Mouse (Mus musculus): ENCODE data around the gene Bcl7b. TPM values are rescaled to one million over a fixed set of nuclear protein-coding genes. Genes with fewer than 3 reads are reported as not detected.
A peak's percentile ranks its signal among the peaks of the same experiment; 100 is the strongest.

The Bcl7b gene
- polyA plus RNA-seq, 2 experiments: 20.6 to 46.2 TPM

DNA sequence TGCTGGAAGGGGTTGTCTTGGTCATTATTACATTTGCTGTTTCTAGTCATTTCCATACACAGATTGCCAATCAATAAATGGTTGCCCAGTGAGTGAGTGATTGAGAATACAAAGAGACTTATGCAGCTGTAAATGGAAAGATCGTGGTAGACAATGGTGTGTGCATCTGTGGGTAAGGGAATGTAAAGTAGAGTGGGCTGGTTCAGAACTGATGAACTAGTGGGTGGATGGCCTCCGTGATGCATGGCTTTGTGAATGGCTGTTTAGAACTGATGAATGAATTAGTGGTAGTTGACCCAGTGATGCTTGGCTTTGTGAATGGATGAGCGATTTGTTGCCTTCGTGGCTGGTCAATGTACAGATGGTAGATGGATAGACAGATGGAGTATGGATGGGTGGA is 38.3 kb upstream of the Bcl7b start:
- H3K36me3 ChIP-seq (ENCODE audit: control insufficient read depth, insufficient read depth, low read length): no peaks in the 10 kb centered on the region
- H3K27ac ChIP-seq (replicated peaks; ENCODE audit: low read depth, low read length): no peak overlapping the region
- no peak overlapping the region for H3K4me2 ChIP-seq (replicated peaks; ENCODE audit: low read depth, low read length, severe bottlenecking)
- no peak overlapping the region for H3K9ac ChIP-seq (ENCODE audit: low read depth, low read length, severe bottlenecking)
- DNase-seq (ENCODE audit: low spot score) (no peak), ATAC-seq (ENCODE audit: low FRiP score, low read depth) (no peak)
- H3K9me3 ChIP-seq (ENCODE audit: control insufficient read depth, low read length): no peaks in the 10 kb centered on the region
- H3K4me1 ChIP-seq (ENCODE audit: control insufficient read depth, insufficient read depth, low read length): peaks cover 7% of the 10 kb centered on the region; the same call in 1 of the 2 replicates
- WGBS: 84% methylated on average over 4 of the region's 4 CpGs
- peaks cover 30% of the 10 kb centered on the region for H3K27me3 ChIP-seq (ENCODE audit: control insufficient read depth, insufficient read depth, low read length)
- no peak for TF ChIP-seq POLR2A (IDR thresholded peaks at IDR 0.05; ENCODE audit: borderline replicate concordance, extremely low read depth, insufficient read depth, insufficient read length)
- H3K4me3 ChIP-seq (replicated peaks; ENCODE audit: low read length): no peak overlapping the region

DNA sequence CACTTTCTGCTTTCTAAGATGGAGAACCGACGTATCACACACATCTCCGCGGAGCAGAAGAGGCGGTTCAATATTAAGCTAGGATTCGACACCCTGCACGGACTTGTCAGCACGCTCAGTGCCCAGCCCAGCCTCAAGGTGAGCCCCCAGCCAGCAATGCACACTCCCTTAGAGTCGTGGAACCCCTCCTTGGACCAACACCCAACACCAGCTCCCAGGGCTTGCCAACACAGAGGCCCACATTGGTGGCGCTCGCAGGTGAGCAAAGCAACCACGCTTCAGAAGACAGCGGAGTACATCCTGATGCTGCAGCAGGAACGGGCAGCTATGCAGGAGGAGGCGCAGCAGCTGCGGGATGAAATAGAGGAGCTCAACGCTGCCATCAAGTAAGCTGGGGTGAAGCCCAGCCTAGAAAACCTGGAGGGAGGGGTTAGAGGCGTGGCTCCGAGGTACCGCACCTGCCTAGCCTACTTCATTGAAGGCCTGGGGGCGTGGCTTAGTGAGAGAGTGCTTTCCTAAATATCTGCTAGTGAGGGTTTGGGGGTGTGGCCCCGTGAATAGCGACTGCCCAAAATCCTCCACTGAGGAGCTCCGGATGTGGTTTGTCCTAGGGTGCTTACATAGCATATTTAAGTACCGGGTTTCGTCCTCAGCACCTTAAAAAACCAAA is 34.2 kb upstream of the Bcl7b start:
- Histone ChIP-seq H3K4me3 (replicated peaks; ENCODE audit: low read length) (peak overlapping the region; percentile 13; the same call in 1 of the 2 replicates), H3K36me3 (ENCODE audit: control insufficient read depth, insufficient read depth, low read length) (no peaks in the 10 kb centered on the region), H3K9ac (ENCODE audit: low read depth, low read length, severe bottlenecking) (no peak overlapping the region), H3K4me2 (replicated peaks; ENCODE audit: low read depth, low read length, severe bottlenecking) (peak overlapping the region; percentile 26; the same call in 1 of the 2 replicates), H3K9me3 (ENCODE audit: control insufficient read depth, low read length) (no peaks in the 10 kb centered on the region), H3K4me1 (ENCODE audit: control insufficient read depth, insufficient read depth, low read length) (peaks cover 7% of the 10 kb centered on the region; the same call in 1 of the 2 replicates), H3K27ac (replicated peaks; ENCODE audit: low read depth, low read length) (no peak overlapping the region), H3K27me3 (ENCODE audit: control insufficient read depth, insufficient read depth, low read length) (peaks cover 36% of the 10 kb centered on the region)
- ATAC-seq (ENCODE audit: low FRiP score, low read depth) (no peak), DNase-seq (ENCODE audit: low spot score) (peak; percentile 62)
- no peak for TF ChIP-seq POLR2A (IDR thresholded peaks at IDR 0.05; ENCODE audit: borderline replicate concordance, extremely low read depth, insufficient read depth, insufficient read length)
- 6% methylated on average over 26 of the region's 26 CpGs for WGBS

DNA sequence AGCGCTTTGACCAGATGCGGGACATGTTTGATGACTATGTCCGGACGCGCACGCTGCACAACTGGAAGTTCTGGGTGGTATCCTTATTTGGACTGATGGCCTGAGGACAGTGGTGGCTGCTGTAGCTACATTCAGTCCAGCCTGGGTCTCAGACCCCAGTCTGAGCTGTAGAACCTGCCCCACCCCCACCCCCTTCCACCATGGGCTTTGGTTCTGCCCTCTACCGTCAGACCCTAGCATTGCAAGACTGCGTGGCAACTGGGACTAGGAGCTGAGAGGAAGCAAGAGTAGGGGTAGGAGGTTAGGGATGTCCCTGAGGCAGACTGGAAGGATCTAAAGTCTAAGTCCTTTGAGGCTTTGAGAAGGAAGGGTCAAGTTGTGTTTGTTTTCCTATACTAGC is 33.5 kb upstream of the Bcl7b start:
- peaks cover 7% of the 10 kb centered on the region; the same call in 1 of the 2 replicates for H3K4me1 ChIP-seq (ENCODE audit: control insufficient read depth, insufficient read depth, low read length)
- H3K9ac ChIP-seq (ENCODE audit: low read depth, low read length, severe bottlenecking): no peak overlapping the region
- WGBS: 2% methylated on average over 8 of the region's 8 CpGs
- H3K4me2 ChIP-seq (replicated peaks; ENCODE audit: low read depth, low read length, severe bottlenecking): peak overlapping the region; percentile 26; the same call in 1 of the 2 replicates
- no peak for TF ChIP-seq POLR2A (IDR thresholded peaks at IDR 0.05; ENCODE audit: borderline replicate concordance, extremely low read depth, insufficient read depth, insufficient read length)
- no peaks in the 10 kb centered on the region for H3K36me3 ChIP-seq (ENCODE audit: control insufficient read depth, insufficient read depth, low read length)
- ATAC-seq (ENCODE audit: low FRiP score, low read depth) (no peak), DNase-seq (ENCODE audit: low spot score) (no peak)
- peak overlapping the region; percentile 13; the same call in 1 of the 2 replicates for H3K4me3 ChIP-seq (replicated peaks; ENCODE audit: low read length)
- H3K9me3 ChIP-seq (ENCODE audit: control insufficient read depth, low read length): no peaks in the 10 kb centered on the region
- H3K27me3 ChIP-seq (ENCODE audit: control insufficient read depth, insufficient read depth, low read length): peaks cover 36% of the 10 kb centered on the region
- no peak overlapping the region for H3K27ac ChIP-seq (replicated peaks; ENCODE audit: low read depth, low read length)

DNA sequence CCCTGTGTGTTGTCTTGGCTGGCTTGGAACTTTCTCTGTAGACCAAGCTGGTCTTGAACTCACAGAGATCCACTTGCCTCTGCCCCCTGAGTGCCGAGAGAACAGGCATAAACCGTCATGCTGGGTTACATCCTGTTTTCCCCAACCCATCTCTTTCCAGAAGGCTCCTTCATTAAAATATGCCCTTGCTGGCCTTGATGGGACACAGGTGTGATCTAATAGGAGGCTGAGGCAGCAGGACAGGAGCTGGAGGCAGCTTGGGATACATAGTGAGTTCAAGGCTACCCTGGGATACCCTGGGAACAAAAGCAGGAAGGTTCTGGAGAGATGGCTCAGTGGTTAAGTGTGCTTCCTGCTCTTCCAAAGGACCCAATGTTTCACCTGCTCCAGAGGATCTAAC is 28.2 kb upstream of the Bcl7b start:
- Histone ChIP-seq H3K4me2 (replicated peaks; ENCODE audit: low read depth, low read length, severe bottlenecking) (no peak overlapping the region), H3K36me3 (ENCODE audit: control insufficient read depth, insufficient read depth, low read length) (no peaks in the 10 kb centered on the region), H3K9ac (ENCODE audit: low read depth, low read length, severe bottlenecking) (no peak overlapping the region), H3K27me3 (ENCODE audit: control insufficient read depth, insufficient read depth, low read length) (peaks cover 4% of the 10 kb centered on the region), H3K4me3 (replicated peaks; ENCODE audit: low read length) (no peak overlapping the region), H3K27ac (replicated peaks; ENCODE audit: low read depth, low read length) (no peak overlapping the region), H3K4me1 (ENCODE audit: control insufficient read depth, insufficient read depth, low read length) (no peaks in the 10 kb centered on the region), H3K9me3 (ENCODE audit: control insufficient read depth, low read length) (no peaks in the 10 kb centered on the region)
- no peak for DNase-seq (ENCODE audit: low spot score)
- no peak for TF ChIP-seq POLR2A (IDR thresholded peaks at IDR 0.05; ENCODE audit: borderline replicate concordance, extremely low read depth, insufficient read depth, insufficient read length)
- 55% methylated on average over 2 of the region's 2 CpGs for WGBS
- no peak for ATAC-seq (ENCODE audit: low FRiP score, low read depth)

DNA sequence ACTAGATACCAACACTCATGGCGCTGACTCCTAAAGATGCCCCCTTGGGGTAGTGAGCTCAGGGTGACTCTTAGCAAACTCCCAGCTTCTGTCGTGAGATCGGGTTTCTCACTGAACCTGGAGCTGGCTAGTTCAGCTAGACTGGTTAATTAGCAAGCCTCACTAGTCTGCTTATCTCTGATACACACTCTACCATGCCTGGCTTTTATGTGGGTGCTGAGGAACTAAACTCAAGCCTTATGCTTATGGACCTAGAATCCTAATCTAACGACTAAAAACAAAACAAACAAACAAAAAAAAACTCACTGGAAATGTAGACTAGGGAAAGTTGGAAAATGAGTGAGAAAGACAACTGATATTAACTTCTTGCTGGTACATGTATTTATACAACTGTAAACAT is 23.6 kb upstream of the Bcl7b start:
- H3K36me3 ChIP-seq (ENCODE audit: control insufficient read depth, insufficient read depth, low read length): no peaks in the 10 kb centered on the region
- no peak overlapping the region for H3K27ac ChIP-seq (replicated peaks; ENCODE audit: low read depth, low read length)
- 51% methylated on average over 4 of the region's 4 CpGs for WGBS
- no peak for DNase-seq (ENCODE audit: low spot score)
- ATAC-seq (ENCODE audit: low FRiP score, low read depth): no peak
- H3K4me1 ChIP-seq (ENCODE audit: control insufficient read depth, insufficient read depth, low read length): no peaks in the 10 kb centered on the region; the same call in 1 of the 2 replicates
- no peaks in the 10 kb centered on the region for H3K27me3 ChIP-seq (ENCODE audit: control insufficient read depth, insufficient read depth, low read length)
- H3K9ac ChIP-seq (ENCODE audit: low read depth, low read length, severe bottlenecking): no peak overlapping the region
- no peaks in the 10 kb centered on the region for H3K9me3 ChIP-seq (ENCODE audit: control insufficient read depth, low read length)
- no peak overlapping the region for H3K4me3 ChIP-seq (replicated peaks; ENCODE audit: low read length)
- TF ChIP-seq POLR2A (IDR thresholded peaks at IDR 0.05; ENCODE audit: borderline replicate concordance, extremely low read depth, insufficient read depth, insufficient read length): no peak
- H3K4me2 ChIP-seq (replicated peaks; ENCODE audit: low read depth, low read length, severe bottlenecking): no peak overlapping the region

All from limb, embryonic 14.5 days (tissue).